Mouse (Mus musculus) stomach, embryonic 16.5 days (tissue): Measurements from ENCODE around the gene Emx2. TPM values are rescaled to one million over a fixed set of nuclear protein-coding genes. Genes with fewer than 3 reads are reported as not detected.

Source experiments
- ATAC-seq: fragments of 200-750 bp; cut with Nextera tagmentation; 2 replicates; pipeline ENCODE4 v1.8.0; 2017; ENCODE audit warnings: moderate number of reproducible peaks, moderate TSS enrichment; ENCODE audit not compliant: insufficient read depth, low FRiP score
- H3K27ac ChIP-seq: fragments of 300-500 bp; sonication (generic); 2 replicates; pipeline ENCODE4 v1.5.1; 2014; ENCODE audit warnings: low read length
- H3K27me3 ChIP-seq: fragments of 300-500 bp; sonication (generic); 2 replicates; pipeline ENCODE4 v1.6.1; 2014; ENCODE audit warnings: low read length, control low read depth, mixed read lengths; ENCODE audit not compliant: control insufficient read depth, insufficient read depth
- H3K36me3 ChIP-seq: fragments of 300-500 bp; sonication (generic); 2 replicates; pipeline ENCODE4 v1.6.1; 2014; ENCODE audit warnings: low read length; ENCODE audit not compliant: control insufficient read depth, insufficient read depth
- H3K4me1 ChIP-seq: fragments of 300-500 bp; sonication (generic); 2 replicates; pipeline ENCODE4 v1.6.1; 2014; ENCODE audit warnings: low read length, control low read depth, mixed read lengths; ENCODE audit not compliant: control insufficient read depth, insufficient read depth
- H3K4me2 ChIP-seq: fragments of 300-500 bp; sonication (generic); 2 replicates; pipeline ENCODE4 v1.6.1; 2014; ENCODE audit warnings: low read depth, low read length, mixed read lengths
- H3K4me3 ChIP-seq: fragments of 300-500 bp; sonication (generic); replicated peaks from 2 replicates; pipeline ENCODE4 v1.5.1; 2014; ENCODE audit warnings: mild to moderate bottlenecking, low read length
- H3K9ac ChIP-seq: fragments of 300-500 bp; sonication (generic); 2 replicates; pipeline ENCODE4 v1.6.1; 2014; ENCODE audit warnings: low read length
- H3K9me3 ChIP-seq: fragments of 300-500 bp; sonication (generic); replicated peaks from 2 replicates; pipeline ENCODE4 v1.6.1; 2016; ENCODE audit warnings: low read length, control low read depth; ENCODE audit not compliant: control insufficient read depth
- WGBS: fragments of 180-500 bp; shearing (Covaris S2); extraction: QIAGEN DNeasy Blood & Tissue Kit; methylation state at CpG from one replicate; pipeline ENCODE4 v1.1.7; 2014; 5-methylcytosine and 5-hydroxymethylcytosine counted together
- polyA plus RNA-seq: library from polyadenylated mRNA; unstranded; fragments of >200 nt; fragmentation: Nextera tagmentation; extraction: Ambion mirVana; gene quantifications from 2 replicates; pipeline ENCODE4 v1.2.1, GENCODE M21; 2015

The Emx2 gene
- polyA plus RNA-seq, 1 experiment from 2014 or later = 0.25 TPM

DNA sequence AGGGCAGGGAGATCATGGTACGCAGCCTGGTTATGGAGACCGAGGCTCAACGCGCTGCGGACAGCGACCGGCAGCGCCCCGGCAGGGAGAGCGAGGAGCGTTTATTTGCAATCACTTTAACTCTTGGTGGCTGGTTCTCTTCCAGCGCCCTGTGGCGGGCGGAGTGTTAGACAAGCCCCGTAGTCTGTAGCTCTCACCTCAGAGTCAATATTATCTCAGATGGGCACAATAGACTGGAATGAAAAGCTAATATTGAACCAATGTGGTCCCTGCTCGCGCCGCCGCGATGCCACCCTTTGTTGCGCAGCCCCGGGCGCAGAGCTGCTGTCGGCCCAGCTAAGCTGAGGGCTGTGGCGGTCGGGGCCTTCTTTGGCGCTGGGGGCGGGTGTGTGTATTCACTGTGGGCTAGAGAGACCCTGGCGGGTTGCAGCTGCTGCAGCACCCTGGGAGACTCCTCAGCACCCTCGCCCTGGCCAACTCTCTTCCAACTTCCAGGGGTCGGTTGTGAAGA lies 6.7 kb upstream of the Emx2 start:
- no peak for ATAC-seq
- Histone ChIP-seq H3K4me3 (no peak overlapping the region), H3K4me1 (no peaks in the 10 kb centered on the region), H3K4me2 (no peak overlapping the region; the same call in 1 of the 2 replicates), H3K27me3 (peaks cover 82% of the 10 kb centered on the region), H3K9ac (no peak overlapping the region), H3K9me3 (no peaks in the 10 kb centered on the region), H3K36me3 (no peaks in the 10 kb centered on the region), H3K27ac (no peak overlapping the region)
- 1% methylated on average over 31 of the region's 31 CpGs for WGBS

DNA sequence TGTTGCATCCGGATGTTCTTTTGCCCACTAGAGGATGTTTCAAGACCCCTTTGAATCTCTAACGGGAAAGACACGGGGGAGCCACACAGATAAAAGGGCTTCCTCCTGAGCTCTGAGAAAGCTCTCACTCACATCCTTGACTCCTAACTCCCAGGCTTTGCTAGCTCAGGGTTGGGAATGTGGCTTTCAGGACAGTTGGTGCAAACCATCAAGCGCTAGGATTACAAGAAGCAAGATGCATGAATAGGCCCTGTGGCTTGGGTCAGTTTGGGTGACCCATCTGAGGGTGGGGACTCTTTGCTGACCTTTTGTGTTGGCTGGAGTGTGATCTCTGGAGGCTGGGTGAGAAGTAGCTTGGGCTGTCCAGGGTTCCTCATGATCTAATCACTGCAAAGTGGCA lies 5.9 kb upstream of the Emx2 start:
- WGBS = 11% methylated on average over 4 of the region's 4 CpGs
- H3K27me3 ChIP-seq = peaks cover 90% of the 10 kb centered on the region
- H3K9me3 ChIP-seq = no peaks in the 10 kb centered on the region
- no peak overlapping the region for H3K4me2 ChIP-seq
- no peak for ATAC-seq
- no peaks in the 10 kb centered on the region for H3K4me1 ChIP-seq
- no peak overlapping the region for H3K27ac ChIP-seq
- H3K9ac ChIP-seq = no peak overlapping the region
- no peaks in the 10 kb centered on the region for H3K36me3 ChIP-seq
- H3K4me3 ChIP-seq = no peak overlapping the region

DNA sequence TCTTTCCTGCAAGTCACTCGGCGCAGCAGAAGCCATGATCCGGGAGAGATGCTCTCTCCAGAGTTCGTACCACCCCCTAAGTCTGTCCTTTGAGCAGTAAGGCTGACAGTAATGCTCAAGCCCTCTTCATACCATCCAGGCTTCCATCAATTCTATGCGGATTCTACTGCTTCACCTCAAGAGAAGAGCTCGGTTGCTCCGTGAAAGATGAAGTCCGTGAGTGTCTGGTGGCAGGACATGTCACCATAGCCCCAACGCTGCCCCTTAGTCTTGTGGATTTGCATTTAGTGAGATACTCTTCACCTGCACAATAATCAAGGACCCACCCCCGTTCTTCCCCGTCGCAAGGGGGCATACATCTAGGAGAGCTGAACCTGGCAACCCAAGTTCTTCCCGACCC lies 4.6 kb upstream of the Emx2 start:
- peaks cover 97% of the 10 kb centered on the region for H3K27me3 ChIP-seq
- H3K4me1 ChIP-seq = peaks cover 5% of the 10 kb centered on the region; the same call in 1 of the 2 replicates
- ATAC-seq = no peak
- no peak overlapping the region for H3K9ac ChIP-seq
- no peaks in the 10 kb centered on the region for H3K36me3 ChIP-seq
- no peak overlapping the region for H3K4me2 ChIP-seq
- 8% methylated on average over 13 of the region's 13 CpGs for WGBS
- no peak overlapping the region for H3K27ac ChIP-seq
- no peak overlapping the region for H3K4me3 ChIP-seq
- no peaks in the 10 kb centered on the region for H3K9me3 ChIP-seq

DNA sequence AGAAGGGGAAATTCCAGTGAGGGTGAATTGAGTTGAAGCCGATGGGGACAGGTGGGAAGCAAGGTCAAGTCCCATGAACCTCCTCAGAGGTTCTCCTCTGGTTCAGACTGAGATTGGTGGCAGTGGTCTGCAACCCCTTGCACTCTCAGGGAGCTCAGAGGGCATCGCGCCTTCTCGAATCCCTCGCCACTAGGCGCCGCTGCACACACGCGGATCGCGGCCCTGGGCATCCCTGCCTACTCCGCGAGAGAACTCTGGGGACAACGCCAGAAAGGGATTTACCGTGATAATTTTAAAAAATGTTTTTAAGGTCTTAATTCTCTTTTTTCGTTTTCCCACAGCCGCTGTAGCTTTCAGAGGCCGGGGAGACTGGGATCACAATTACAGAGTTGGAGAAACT lies 4.0 kb upstream of the Emx2 start:
- under 1% methylated on average over 18 of the region's 18 CpGs for WGBS
- H3K4me2 ChIP-seq = no peak overlapping the region
- H3K27ac ChIP-seq = no peak overlapping the region
- no peaks in the 10 kb centered on the region for H3K9me3 ChIP-seq
- H3K4me1 ChIP-seq = peaks cover 10% of the 10 kb centered on the region
- H3K27me3 ChIP-seq = peaks cover 97% of the 10 kb centered on the region
- peak; percentile 65; the same call in 1 of the 2 replicates for ATAC-seq
- no peaks in the 10 kb centered on the region for H3K36me3 ChIP-seq
- H3K4me3 ChIP-seq = no peak overlapping the region
- H3K9ac ChIP-seq = no peak overlapping the region

DNA sequence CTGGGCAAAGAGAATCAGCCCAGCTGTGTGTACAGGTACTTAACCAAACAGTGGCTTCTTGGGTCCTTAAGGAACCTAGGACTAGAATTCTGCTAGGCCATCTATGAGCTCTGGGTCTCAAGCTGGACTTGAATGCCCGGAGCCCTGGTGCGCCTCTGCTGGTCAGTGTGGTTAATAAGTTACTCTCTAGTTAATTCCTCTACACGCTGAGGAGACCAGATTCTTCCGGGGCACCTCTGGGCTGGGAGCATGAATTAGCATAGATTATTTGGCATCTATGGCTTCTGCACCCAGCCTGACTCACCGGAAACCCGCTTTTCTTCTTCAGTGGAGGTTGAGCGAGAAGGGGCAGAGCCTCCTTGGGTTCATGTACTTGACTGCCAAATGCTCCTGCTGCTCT lies 2.5 kb upstream of the Emx2 start:
- no peak overlapping the region for H3K4me3 ChIP-seq
- peaks cover 95% of the 10 kb centered on the region for H3K27me3 ChIP-seq
- 11% methylated on average over 7 of the region's 7 CpGs for WGBS
- H3K27ac ChIP-seq = no peak overlapping the region
- no peaks in the 10 kb centered on the region for H3K36me3 ChIP-seq
- no peaks in the 10 kb centered on the region for H3K9me3 ChIP-seq
- no peak for ATAC-seq
- no peak overlapping the region for H3K9ac ChIP-seq
- H3K4me1 ChIP-seq = peaks cover 15% of the 10 kb centered on the region
- no peak overlapping the region for H3K4me2 ChIP-seq

DNA sequence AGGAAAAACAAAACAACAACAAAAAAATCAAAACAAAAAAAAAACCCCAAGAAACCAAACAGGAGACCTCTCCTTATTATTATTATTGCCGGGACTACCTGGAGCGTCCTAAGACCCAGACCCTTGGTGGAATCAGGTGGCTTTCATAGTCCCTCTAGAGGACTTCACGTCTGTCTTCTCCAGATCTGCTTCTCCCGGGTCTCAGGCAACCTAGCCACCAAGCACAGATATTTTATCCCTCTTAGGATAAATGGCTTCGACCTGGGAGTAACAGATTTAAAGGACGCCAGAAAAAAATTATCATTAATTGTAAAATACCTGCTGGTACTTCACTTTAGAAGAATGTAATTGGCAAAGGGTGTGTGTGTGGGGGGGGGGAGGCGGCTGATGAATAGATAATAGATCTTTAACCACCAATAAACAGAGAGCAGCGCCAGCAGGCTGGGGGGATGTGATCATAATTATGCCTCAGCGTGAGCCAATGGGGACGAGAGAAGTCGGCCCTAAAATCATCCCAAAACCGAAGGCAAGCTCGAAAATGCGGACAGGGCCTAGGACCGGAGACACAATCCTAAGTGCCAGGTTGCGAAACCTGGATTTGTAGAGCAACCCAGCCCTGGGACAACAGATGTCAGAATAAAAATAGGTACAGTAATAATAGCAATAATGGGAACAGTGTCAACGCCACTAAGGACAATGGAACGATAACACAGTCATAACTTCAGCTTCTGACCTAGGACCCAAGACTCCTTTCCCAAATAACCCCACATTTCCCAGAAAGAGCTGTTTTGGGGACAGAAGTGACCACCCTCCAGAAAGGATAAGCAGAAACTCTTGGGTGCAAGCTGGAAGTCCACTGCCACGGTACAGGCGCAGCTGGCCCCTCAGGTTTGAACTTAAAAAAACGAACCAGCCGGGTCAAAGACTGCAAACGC lies 894 bp upstream of the Emx2 start:
- H3K9me3 ChIP-seq = no peaks in the 10 kb centered on the region
- H3K4me3 ChIP-seq = peak overlapping the region; percentile 29; the same call in 1 of the 2 replicates
- peaks cover 15% of the 10 kb centered on the region for H3K4me1 ChIP-seq
- 2% methylated on average over 23 of the region's 23 CpGs for WGBS
- H3K27ac ChIP-seq = no peak overlapping the region
- H3K27me3 ChIP-seq = peaks cover 94% of the 10 kb centered on the region
- no peak overlapping the region for H3K4me2 ChIP-seq
- no peak for ATAC-seq
- no peak overlapping the region for H3K9ac ChIP-seq
- no peaks in the 10 kb centered on the region for H3K36me3 ChIP-seq

DNA sequence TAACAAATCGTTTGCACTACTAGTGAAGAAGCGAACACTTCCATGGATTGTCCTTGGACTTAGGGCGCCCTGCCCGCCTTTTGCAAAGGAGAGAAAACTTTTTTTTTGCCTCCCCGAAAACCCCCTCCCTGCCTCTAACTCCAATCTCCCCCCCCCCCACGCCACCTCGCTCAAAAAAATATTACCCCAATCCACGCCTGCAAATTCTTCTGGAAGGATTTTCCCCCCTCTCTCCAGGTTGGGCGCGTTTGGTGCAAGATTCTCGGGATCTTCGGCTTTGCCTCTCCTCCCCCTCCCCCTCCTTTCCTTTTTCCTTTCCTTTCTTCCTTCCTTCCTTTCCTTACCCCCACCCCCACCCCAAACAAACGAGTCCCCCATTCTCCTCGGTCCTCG lies 567 bp downstream of the Emx2 start:
- H3K36me3 ChIP-seq = no peaks in the 10 kb centered on the region
- 2% methylated on average over 15 of the region's 15 CpGs for WGBS
- H3K9ac ChIP-seq = no peak overlapping the region
- no peaks in the 10 kb centered on the region for H3K9me3 ChIP-seq
- peak overlapping the region; percentile 29 for H3K4me3 ChIP-seq
- no peak for ATAC-seq
- H3K4me1 ChIP-seq = peaks cover 15% of the 10 kb centered on the region
- peak overlapping the region; percentile 49; the same call in 1 of the 2 replicates for H3K4me2 ChIP-seq
- H3K27me3 ChIP-seq = peaks cover 95% of the 10 kb centered on the region
- no peak overlapping the region for H3K27ac ChIP-seq

DNA sequence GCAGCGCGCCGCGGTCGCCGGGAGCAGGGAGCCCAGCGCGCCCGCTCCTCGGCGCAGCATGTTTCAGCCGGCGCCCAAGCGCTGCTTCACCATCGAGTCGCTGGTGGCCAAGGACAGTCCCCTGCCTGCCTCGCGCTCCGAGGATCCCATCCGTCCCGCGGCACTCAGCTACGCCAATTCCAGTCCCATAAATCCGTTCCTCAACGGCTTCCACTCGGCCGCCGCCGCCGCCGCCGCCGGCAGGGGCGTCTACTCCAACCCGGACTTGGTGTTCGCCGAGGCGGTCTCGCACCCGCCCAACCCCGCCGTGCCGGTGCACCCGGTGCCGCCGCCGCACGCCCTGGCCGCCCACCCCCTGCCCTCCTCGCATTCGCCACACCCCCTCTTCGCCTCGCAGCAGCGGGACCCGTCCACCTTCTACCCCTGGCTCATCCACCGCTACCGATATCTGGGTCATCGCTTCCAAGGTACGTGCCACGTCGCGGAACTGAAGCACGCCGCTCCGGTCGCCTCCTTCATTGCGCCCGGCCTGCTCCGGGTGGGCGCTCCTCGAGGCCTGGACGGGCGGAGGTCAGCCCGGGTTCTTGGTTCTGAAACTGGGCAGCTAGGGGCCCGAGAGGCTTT lies 1.1 kb downstream of the Emx2 start:
- Histone ChIP-seq H3K4me1 (peaks cover 15% of the 10 kb centered on the region), H3K27ac (no peak overlapping the region), H3K36me3 (no peaks in the 10 kb centered on the region), H3K4me3 (peak overlapping the region; percentile 29), H3K4me2 (peak overlapping the region; percentile 49), H3K27me3 (peaks cover 92% of the 10 kb centered on the region), H3K9me3 (no peaks in the 10 kb centered on the region), H3K9ac (no peak overlapping the region)
- under 1% methylated on average over 75 of the region's 75 CpGs for WGBS
- ATAC-seq = no peak; the same call in none of the 2 replicates

DNA sequence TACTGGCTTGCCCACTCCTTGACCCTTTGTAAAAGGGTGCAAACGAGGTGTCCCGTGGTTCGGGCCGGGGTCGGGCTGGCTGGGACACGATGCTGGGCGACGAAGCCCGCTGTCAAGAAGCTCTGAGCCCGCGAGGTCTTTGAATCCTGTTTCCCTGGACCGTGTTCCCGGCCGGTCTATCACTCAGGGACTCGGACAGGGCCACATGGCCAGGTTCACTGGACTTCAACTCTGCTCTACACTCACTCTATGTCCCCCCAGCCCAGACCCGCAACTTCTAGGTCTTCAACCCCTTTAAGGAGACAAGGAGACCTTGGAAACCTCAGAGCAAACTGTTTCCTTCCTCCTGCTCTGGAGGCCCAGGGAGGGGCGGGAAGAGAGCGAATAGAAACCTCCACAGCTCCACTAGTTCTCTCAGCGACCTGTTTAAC lies 1.7 kb downstream of the Emx2 start:
- Histone ChIP-seq H3K27me3 (peaks cover 90% of the 10 kb centered on the region), H3K4me3 (peak overlapping the region; percentile 29), H3K9ac (no peak overlapping the region), H3K27ac (no peak overlapping the region), H3K36me3 (no peaks in the 10 kb centered on the region), H3K4me1 (peaks cover 15% of the 10 kb centered on the region), H3K4me2 (no peak overlapping the region; the same call in 1 of the 2 replicates), H3K9me3 (no peaks in the 10 kb centered on the region)
- no peak; the same call in 1 of the 2 replicates for ATAC-seq
- 1% methylated on average over 19 of the region's 19 CpGs for WGBS
